In genomic region chr11:60027272-60027671, GRCm38 (mm10) we compare ENCODE assay signal across 8 mouse cellular contexts. TPM values are rescaled to one million over a fixed set of nuclear protein-coding genes. Genes with fewer than 3 reads are reported as not detected.
DNase-seq lines count a peak whose midpoint lies in the region; ATAC-seq lines count a peak whose summit lies in the region.

No protein-coding gene starts in this region.

- DNase-seq in MN1 (ENCODE audit: low spot score) = peak; percentile 78
- peak; percentile 90 for DNase-seq in brain, adult 2 months (ENCODE audit: low read depth, low spot score)
- DNase-seq in layer of hippocampus, postnatal 10 days (ENCODE audit: low spot score in 2 of 2) = peak; percentile 84 to 85
- peak; percentile 84 for DNase-seq in right cerebral cortex, postnatal 4 days
- DNase-seq in urinary bladder, postnatal 4 days (ENCODE audit: low spot score in 2 of 2) = peak; percentile 45 to 85

- H3K9ac ChIP-seq in hindbrain, embryonic 13.5 days = no peak overlapping the region

- H3K36me3 ChIP-seq in hindbrain, embryonic 13.5 days = no peaks in the 10 kb centered on the region
- H3K36me3 ChIP-seq in megakaryocyte, embryonic 14.5 days (replicated peaks; ENCODE audit: low read length) = no peaks in the 10 kb centered on the region

- H3K4me2 ChIP-seq in hindbrain, embryonic 13.5 days = no peak overlapping the region

- H3K9me3 ChIP-seq in hindbrain, embryonic 13.5 days = no peaks in the 10 kb centered on the region
- H3K9me3 ChIP-seq in megakaryocyte, embryonic 14.5 days = no peaks in the 10 kb centered on the region

- H3K4me1 ChIP-seq in hindbrain, embryonic 13.5 days (replicated peaks) = peaks cover 11% of the 10 kb centered on the region
- H3K4me1 ChIP-seq in megakaryocyte, embryonic 14.5 days = peaks cover 90% of the 10 kb centered on the region

- ATAC-seq in erythroblast, adult 5-6 weeks (replicated peaks; ENCODE audit: low FRiP score, poor library complexity, severe bottlenecking) = peak; percentile 56; the same call in 1 of the 2 replicates
- ATAC-seq in hindbrain, embryonic 13.5 days (ENCODE audit: low FRiP score) = peak; percentile 49; the same call in 1 of the 2 replicates

- 4% methylated on average over 2 of the region's 2 CpGs for WGBS in hindbrain, embryonic 13.5 days

- no peaks in the 10 kb centered on the region for H3K27me3 ChIP-seq in hindbrain, embryonic 13.5 days
- no peaks in the 10 kb centered on the region for H3K27me3 ChIP-seq in megakaryocyte, embryonic 14.5 days (replicated peaks)

- H3K4me3 ChIP-seq in hindbrain, embryonic 13.5 days = no peak overlapping the region
- peak overlapping the region; percentile 83 for H3K4me3 ChIP-seq in megakaryocyte, embryonic 14.5 days (replicated peaks)

- no peak overlapping the region for H3K27ac ChIP-seq in hindbrain, embryonic 13.5 days

RNA-seq across cellular contexts. Expression of gene Pemt, which starts 19.0 kb away (rescaled TPM):
- 3.8 and 6.7 TPM in 2 replicates for total RNA-seq in erythroblast, adult 5-6 weeks (2015; ENCODE audit: low replicate concordance)
- total RNA-seq in erythroblast, adult 5-6 weeks (2017; ENCODE audit: low replicate concordance) = 0.98 and 6.6 TPM in 2 replicates
- polyA plus RNA-seq in hindbrain, embryonic 13.5 days (2015; fragmentation: Nextera tagmentation; extraction: Ambion mirVana) = 7.4 and 9.1 TPM in 2 replicates
- total RNA-seq in layer of hippocampus, postnatal 10 days (2021) = 1 to 10 TPM; 6.5 to 7.1 TPM
- 28.0 and 36.3 TPM in 2 replicates for polyA plus RNA-seq in megakaryocyte, embryonic 14.5 days (2012; ENCODE audit: insufficient read depth, low replicate concordance)
